Mouse (Mus musculus) T-helper 17 cell (primary cell): Measurements from ENCODE around the gene Wscd1.

Experiments used
- in situ Hi-C, 2 experiments: fragments of 300-600 bp; cut with MboI, MseI; formaldehyde crosslinking; loops; 1 replicate in 1 of 2; 2 replicates in 1 of 2; pipeline ENCODE4 v1.15.1; 2025; ENCODE audit warnings: high pct_unique_total_duplicates in 2 of 2

The Wscd1 gene

DNA sequence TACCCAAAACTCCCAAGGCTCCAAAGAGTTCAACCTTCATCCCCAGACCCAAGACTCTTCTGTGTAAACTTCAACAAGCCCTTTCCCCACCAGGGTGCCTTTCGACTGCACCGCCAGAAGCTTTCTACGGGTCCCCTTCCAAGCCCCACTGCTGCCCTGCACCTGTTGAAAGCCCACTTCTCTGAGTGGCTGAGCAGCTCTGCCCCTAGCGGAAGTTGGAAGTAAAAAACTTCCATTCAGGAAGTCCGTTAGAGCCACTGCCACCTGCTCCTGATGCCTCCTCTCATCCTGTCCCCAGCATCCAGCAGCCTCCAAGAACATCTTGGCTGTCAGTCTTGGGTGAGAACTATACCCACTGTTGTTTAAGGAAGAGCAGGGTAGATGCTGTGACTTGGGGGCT is at the start of gene Wscd1:
Gene Wscd1 (plus strand): TSS at position 250 of the 400 bp plus-strand sequence.
- in situ Hi-C loops: no loop called here

DNA sequence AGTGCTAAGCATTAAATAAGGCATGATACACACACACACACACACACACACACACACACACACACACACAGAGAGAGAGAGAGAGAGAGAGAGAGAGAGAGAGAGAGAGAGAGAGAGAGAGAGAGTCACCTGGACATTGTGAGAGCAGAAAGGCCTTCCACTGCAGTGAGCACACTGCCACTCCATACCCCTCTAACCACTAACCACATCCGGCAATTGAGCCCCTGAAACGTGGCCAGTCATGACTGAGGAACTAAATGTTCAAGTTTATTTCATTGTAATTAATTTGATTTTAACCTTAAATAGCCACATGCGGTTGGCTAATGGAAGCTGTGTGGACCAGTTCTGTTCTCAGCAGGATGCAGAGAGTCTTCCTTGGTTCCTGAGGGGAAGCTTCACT is 21.7 kb upstream of the Wscd1 start:
- in situ Hi-C loops: no loop called here

DNA sequence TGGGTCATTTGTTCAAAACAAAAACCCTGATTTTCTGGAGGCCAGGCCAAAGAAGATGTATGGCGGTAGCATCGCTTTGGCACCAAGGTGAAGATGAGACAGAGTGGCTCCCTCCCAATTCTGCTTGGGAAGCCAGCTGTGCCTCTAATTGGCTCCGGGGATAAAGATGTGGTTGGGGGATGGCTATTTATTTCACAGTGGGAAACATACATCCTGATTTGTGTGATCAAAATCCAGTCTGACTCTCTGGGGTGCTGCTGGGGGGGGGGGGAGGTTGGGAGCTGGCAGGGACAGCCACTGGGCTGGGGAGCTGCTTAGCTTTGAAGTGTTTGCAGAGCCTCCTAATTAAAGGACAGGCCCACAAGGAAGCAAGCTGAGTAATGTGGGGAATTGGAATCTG is 20.4 kb upstream of the Wscd1 start:
- in situ Hi-C loops: no loop called here

DNA sequence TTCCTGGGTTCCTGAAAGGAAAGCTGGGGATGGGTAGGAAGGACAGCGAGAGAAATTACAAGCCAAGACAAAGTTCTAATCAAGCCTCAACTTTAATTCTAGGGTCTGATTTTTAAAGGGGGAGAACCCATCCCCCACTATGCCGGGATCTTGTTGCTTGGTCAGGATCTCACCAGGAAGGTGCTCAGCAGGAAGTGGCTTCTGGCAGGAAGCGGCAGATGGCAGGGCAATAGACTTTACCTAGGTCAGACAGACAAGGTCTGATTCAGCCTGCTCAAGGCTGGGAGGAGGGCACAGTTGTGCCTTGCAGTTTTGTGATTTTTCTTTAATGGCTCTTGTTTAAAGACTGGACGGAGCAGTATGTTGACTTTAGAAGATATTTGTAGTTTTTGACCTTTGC is 15.9 kb upstream of the Wscd1 start:
- in situ Hi-C loops: no loop called here

DNA sequence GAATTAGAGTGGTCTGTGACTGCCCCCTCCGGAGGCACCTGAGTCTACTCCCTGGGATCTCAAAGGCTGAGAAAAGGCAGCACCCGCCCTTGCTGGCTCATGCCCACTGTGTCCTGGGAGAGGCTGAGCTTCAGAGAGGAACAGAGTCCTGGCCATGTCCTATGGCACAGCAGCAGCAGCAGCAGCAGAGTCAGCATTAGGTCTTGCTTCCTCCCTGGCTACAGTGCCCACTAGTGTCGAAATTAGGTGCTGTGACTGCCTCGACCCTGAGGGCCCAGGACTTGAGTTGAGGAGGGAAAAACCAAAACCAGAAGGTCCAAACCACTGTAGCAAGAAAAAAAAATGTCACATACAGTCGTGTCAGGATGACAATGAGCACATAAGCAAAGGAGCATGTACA is 12.6 kb upstream of the Wscd1 start:
- in situ Hi-C loops: no loop called here

DNA sequence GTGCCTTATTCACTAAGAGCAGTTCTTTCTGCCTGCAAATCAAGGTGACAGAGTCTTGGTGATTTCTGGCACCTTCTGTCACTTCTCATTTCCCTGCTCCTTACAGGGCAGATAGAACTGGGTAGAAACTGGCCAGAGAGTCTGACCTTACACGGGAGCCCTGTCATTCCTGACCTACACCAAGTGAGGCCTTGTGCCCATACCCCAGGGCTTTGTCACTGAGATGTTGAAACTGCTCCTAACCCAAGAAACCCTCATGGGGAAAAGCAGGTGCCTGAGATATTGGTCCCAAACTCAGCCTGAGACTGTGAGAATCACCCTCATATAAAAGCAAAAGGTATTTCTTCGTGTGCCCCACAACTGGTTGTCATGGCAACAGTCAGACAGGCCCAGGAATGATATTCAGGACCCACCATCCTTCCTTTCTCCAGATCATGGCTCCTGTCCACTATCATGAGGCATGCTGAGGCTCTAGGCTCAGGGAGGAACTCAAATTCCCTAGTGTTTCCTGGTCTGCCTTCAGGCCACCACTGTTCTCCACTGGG is 11.1 kb upstream of the Wscd1 start:
- in situ Hi-C loops: no loop called here

DNA sequence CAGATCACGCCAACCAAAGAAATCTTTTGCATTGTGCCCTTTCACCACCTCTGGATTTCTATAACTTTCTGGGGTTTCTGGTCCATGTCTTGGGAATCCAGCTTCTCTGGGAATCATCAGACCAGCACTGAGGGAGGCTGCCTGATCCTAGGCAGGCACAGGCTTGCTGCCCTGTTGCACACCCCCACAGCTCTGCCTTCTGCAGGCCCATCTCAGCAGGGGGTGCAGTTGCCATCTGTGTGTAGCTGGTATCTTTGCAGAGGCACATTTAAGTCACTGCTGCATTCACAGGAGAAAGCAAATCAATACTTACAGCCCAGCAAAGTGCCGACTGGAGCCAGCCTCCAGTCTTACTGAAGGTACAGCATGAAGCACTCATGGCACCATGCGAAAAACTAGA is 3.8 kb upstream of the Wscd1 start:
- in situ Hi-C loops: no loop called here

DNA sequence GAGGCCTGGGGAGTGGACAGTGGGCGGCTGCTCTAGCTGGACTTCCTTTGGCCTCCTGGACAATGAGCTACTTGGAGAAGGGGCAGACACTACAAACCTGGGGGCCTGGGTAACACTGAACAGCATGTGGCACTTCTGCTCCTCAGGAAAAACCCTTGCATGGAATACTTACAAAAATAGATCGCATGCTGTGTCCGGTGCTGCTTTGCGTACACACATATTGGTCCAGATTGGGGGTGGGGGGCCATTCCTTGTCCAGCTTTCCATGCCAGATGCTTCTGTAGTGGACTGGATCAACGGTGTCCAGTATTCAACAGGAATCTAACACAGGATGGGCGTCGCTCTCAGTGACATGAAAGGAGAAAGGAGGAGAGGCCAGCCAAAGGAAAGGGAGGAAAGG is 2.0 kb upstream of the Wscd1 start:
- in situ Hi-C loops: no loop called here

DNA sequence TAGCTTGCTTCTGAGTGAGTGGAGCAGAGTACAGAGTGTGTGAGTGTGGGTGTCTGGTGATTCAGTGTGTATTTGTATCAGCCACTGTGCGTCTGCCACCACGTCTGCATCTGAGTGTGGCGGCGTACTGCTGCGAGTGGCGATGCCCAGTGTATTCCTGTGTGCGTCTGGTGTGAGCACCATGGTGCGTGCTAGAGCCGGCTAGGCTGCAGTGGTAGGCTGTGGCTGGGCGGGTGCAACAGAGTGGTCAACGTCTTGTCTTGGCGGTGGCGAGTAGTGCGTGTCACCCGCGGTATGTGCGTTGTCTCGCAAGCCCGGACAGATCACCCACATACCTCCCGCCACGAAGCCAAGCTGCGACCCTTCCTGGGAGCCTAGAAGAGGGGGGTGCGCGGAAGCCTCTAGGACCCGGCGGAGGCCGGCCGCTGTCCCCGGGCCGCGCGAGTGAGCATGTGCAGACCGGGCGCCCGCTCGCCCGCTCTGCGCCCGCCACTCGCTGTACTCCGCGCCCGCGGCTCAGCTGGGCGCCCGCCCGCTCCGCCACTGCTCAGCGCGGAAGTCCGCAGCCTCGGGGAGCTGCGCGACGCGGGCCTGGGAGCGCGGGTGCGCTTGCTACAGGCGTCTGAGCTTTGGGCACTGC is 934 bp downstream of the Wscd1 start:
- in situ Hi-C loops: no loop called here

DNA sequence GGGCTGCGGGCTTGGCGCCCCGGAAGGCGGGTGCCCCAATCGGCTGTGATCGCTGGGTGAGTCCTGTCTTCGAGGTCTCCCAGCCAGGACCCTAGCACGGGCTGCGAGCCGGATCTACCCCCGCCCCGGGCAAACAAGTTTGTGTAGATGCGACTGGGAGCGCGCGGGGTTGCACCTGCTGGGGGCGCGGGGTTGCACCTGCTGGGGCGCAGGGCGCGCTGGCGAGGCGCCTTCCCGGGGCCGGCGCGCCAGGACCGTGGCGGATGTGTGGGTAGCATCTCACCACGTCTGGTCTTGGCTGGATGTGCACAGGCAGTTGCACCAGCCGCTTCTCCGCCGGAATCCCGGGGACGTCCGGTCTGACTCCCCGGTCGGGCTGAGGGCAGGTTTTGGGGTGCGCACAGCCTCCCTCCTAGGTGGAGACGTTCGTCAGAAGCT is 1.5 kb downstream of the Wscd1 start:
- in situ Hi-C loops: no loop called here

DNA sequence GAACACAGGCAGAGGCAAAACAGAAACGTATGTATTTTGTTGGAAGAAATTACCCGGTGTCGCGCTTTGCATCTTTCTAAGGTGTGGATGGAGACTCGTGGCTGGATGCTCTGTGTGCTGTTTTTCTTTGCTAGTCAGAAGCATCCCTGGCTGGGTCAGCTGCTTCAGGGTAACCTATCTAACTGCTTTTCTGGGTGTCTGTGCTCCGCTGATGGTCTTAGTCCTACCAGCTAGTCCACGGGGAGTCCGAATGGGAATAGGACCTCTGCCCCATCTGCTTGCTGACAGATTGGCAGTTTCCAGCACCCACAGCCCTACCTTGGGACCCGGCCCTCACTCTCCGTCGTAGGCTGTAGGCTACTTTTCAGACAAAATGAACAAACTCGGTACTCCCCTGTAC is 2.0 kb downstream of the Wscd1 start:
- in situ Hi-C loops: no loop called here

DNA sequence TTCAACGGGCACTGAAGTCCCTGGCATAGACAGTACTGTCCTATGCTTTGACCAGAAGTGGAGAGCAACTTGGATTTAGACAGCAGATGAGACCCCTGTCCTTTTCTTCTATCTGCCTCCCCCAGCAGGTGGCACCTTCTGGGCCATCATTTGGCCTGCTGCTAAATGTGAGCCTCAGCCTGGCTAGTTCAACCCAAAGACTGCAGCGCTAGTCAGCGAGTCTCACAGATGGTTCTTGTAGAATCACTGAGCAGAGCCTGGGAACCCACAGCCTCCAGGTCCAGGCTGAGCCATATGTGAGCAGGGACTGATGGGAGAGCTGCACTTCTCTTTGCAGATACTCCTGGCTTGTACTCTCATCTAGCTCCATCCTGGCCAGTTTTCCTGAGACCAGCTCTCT is 2.9 kb downstream of the Wscd1 start:
- in situ Hi-C loops: no loop called here

DNA sequence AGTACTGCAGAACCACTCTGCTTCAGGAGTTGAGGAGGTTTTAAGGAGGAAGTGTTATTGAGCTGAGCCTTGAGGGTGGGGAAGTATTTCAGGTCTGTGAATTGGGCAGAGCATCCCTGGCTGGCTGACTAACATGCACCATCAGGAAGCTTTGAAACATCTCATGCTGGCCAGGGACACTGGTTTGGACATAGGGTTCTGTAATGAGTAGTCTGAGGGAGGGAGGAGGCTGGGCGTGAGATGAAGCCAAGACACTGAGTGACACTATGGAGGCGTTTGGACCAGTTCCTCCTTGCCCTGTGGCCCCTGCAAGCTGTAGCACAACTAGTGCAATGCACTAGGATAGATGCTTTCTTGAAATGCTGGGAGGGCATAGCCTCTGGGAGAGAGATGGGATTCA is 5.4 kb downstream of the Wscd1 start:
- in situ Hi-C loops: no loop called here

DNA sequence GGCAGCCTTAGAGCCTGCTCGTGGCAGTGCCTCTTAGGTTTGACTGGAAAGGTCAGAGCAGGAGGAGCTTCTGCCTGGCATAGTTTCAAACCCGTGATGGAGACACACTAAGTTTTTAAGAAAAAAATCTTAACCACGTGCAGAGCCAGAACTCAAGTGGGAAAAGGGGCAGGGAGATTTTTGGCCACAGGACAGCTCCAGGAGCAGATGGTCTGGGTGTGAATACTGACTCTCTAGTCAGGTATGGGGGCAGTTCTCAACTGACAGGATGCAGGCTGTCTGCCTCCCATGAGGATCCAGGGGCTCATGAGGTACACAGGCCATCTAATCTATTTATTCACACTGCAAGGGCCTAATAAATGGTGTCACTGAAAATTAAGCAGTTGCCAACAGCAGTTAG is 6.6 kb downstream of the Wscd1 start:
- in situ Hi-C loops: no loop called here

DNA sequence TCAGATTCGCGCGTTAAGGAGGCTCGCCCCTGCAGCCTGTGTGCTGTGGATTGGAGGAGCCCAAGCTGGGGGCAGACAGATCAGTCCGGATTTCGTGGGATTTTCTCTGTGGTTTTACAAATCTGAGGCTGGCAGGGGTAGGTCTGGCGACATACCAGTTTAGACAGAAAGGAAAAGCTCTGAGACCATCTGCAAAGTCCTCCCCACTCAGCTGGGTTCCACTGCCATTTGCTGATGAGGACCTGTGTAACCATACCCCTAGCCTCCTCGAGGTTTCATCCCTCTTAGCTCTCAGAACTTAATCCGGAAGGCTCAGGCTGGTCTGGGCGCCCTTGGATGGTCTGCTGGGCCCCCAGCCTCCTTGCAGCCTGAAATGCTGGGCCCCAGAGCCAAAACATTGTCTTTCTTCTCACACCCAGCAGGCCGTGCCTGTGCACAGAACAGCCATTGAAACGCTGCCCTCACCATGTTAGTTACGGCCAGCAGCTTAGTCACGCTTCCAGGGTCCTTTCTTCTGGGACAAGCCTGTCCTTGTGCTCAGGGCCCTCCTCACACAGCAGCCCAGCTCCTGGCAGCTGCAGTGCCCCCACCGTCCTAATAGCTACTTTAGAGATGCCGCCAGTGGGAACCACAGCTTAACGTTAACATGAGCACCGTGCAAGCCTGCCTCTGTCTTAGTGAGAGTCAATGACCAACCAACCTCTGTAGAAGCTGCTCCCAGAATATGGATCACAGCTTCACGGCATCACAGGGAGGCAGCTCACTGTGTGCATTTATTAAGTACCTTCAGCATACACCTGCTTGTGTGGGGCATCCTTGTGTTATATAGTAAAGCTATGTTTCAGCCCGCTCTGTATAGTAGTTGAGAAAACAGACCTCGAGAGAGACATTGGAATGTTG is 8.7 kb downstream of the Wscd1 start:
- in situ Hi-C loops: no loop called here

DNA sequence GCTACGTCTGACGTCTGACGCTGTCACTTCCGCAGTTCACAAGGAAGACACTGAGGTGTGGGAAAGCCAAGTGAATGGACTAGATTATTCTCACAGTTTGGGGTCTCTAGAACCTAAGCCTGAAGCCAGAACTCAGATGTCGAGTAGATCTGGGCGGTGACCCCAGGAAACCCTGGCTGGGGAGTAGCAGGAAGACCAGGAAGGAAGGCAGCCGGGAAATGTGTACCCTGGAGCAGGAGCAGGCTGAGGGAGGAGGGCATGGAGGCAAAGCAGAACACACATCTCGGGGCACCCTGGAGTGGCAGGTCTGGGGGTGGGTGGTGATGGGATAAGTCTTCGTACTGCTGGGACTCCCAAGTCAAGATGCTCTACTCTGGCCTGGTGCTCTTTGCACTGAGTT is 11.3 kb downstream of the Wscd1 start:
- in situ Hi-C loops: no loop called here

DNA sequence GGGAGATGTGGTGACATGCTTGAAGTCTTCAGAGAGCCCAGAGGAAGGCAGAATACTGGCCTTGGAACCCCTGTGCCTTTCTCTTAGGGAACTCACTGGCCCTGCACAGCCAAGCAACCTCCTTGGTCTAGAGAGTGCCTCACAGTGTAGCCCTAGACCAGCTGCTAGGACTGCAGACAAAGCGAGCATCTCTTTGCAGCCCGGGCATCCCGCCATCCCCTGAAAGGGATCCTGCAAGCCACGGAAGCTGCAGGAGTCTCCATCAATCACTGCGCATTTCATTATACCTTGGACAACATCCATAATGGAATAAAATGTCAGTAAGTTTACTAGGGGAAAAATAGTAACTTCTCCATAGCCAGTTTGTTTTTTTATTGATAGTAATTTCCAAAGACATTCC is 13.4 kb downstream of the Wscd1 start:
- in situ Hi-C loops: no loop called here

DNA sequence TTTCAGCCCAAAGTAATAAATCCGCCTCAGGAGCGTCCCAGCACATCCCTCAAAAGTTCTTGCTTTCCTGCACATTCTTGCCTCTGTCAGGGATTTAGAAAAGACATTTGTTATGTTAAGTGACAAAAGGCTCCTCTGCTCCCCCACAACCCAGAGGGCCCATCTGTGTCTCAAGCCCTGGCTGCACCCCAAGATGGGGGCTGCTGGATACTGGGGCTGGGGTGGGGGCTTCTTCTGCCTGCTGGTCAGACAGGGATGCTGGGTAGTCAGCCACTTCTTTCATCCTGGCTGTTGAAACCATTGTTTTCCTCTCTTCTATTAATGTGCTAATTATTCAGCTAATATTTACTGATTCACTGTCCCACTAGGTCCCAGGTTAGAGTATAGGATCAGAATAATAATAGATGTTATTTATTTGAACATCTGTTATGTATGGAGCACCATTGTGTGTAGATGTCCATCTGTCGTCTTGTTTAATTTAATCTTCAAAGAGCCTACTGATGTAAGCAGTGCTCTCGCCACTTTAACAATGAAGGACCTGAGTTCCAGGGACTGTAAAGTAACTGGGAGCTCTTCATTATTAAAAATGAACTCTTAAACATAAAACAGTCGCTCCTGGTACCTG is 14.0 kb downstream of the Wscd1 start:
- in situ Hi-C loops: no loop called here

DNA sequence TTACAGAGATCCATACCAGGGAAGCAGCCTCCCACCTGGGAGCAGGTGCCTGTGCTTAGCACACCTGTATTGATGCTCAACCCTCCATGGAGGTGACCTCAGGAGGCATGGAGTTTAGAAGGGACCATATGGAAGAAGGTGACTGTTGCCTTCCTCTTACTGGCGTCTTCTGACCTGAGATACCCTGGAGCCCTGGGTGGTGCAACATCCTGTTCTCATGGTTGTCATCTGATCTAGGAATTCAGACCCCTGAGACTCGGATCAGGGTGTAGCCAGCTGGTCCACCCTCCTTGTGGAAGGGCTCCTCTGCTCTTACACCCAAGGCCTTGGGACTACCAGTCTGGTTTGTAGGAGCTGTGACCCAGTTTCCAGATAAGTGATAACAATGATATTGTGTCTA is 15.0 kb downstream of the Wscd1 start:
- in situ Hi-C loops: no loop called here

DNA sequence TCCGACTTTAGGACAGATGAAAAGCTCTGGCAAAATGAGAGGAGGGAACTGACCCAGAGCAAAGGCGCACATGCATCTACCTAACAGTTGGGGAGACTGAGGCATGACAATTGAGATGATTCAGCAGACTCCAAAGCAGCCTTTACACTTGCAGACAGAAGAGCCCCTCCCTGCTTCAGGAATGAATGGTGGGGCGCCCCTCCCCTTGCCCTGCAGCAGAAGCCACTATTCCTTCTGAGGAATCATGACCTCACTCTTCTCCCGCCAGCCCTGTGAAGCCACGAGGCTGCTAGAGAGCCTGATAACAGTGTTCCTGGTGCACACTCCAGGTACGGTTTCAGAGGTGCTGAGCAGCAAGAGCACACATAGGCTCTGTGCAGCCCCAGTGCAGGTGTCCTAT is 15.6 kb downstream of the Wscd1 start:
- in situ Hi-C loops: no loop called here

DNA sequence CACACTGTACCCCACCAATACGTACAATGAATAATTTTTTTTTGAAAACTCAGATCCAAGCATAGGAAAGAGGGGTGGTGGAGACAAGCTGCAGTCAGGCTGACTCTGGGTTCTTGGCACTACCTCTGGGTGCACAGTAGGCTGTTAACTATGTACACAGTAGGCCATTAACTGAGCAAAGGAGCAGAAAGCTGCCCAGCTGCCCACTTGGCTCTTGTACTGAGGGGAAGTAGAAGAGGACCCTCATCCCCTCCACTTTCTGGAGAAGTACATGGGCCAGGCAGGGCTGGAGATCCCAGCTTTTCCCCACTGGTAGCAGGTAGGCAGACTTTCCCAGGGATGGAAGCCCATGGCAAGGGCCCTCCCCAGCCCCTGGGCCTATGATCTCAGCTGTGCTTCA is 16.7 kb downstream of the Wscd1 start:
- in situ Hi-C loops: no loop called here

DNA sequence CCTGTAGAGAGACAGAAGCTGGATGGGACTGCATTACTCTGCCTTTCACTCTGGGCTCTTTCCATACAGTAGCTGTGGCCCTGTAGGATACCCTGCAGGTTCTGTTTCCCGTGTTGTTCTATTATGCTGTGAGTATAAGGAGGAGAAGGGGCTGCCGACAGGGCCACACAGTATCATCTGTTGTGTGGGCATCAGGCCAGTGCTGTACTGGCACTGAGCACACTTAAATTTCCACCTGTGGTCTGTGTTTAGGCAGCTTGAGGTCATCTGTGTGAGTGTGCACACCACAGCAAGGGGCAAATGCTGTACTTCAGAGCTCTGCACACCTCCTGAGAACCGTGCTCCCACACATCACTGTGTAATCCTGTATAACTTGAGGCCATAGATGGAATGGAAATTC is 18.0 kb downstream of the Wscd1 start:
- in situ Hi-C loops: no loop called here
